Mouse (Mus musculus) MEL (cell line): ENCODE results near the gene Fancc. TPM values are rescaled to one million over a fixed set of nuclear protein-coding genes. Genes with fewer than 3 reads are reported as not detected.

ENCODE experiments used
- DNase-seq: peaks from one replicate; pipeline ENCODE4 v3.0.0; 2011; ENCODE audit warnings: low read depth, low spot score
- H3K27ac ChIP-seq: 2 replicates; pipeline ENCODE4 v1.5.1; 2012; ENCODE audit warnings: low read depth, mild to moderate bottlenecking, control low read depth, low read length, moderate library complexity; ENCODE audit not compliant: control insufficient read depth
- H3K27me3 ChIP-seq, 2 experiments: fragments of 150-350 bp in 1 of 2; sonication (generic) in 1 of 2; 2 replicates each; pipeline ENCODE4 v1.6.1; 2012; ENCODE audit warnings: low read length in 2 of 2, mild to moderate bottlenecking in 2 of 2, improper control_type of control experiment in 1 of 2, moderate library complexity in 1 of 2; ENCODE audit not compliant: insufficient read depth in 2 of 2, control insufficient read depth in 1 of 2
- H3K36me3 ChIP-seq, 2 experiments: 2 replicates each; pipeline ENCODE4 v1.6.1; 2012 to 2014; ENCODE audit warnings: low read length in 2 of 2, improper control_type of control experiment in 1 of 2, inconsistent platforms in 1 of 2, mild to moderate bottlenecking in 1 of 2; ENCODE audit not compliant: insufficient read depth in 2 of 2, control insufficient read depth in 1 of 2
- H3K4me1 ChIP-seq, 2 experiments: fragments of 150-350 bp in 1 of 2; sonication (generic) in 1 of 2; 2 replicates each; pipeline ENCODE4 v1.6.1; 2012; ENCODE audit warnings: low read length in 2 of 2, improper control_type of control experiment in 1 of 2, mild to moderate bottlenecking in 1 of 2; ENCODE audit not compliant: insufficient read depth in 2 of 2, control insufficient read depth in 1 of 2
- H3K4me3 ChIP-seq, 2 experiments: fragments of 150-350 bp in 1 of 2; sonication (generic) in 1 of 2; 2 replicates each; pipeline ENCODE4 v1.5.1; 2012; ENCODE audit warnings: low read depth in 2 of 2, low read length in 2 of 2, mild to moderate bottlenecking in 2 of 2, moderate library complexity in 2 of 2, control low read depth in 1 of 2, improper control_type of control experiment in 1 of 2; ENCODE audit not compliant: control insufficient read depth in 1 of 2, insufficient read depth in 1 of 2
- H3K79me2 ChIP-seq: 2 replicates; pipeline ENCODE4 v1.6.1; 2012; ENCODE audit warnings: mild to moderate bottlenecking, low read length, moderate library complexity; ENCODE audit not compliant: control insufficient read depth, poor library complexity, insufficient read depth
- H3K9ac ChIP-seq: 2 replicates; pipeline ENCODE4 v1.6.1; 2012; ENCODE audit warnings: low read depth, mild to moderate bottlenecking, control low read depth, low read length, moderate library complexity; ENCODE audit not compliant: control insufficient read depth, poor library complexity, severe bottlenecking
- H3K9me3 ChIP-seq: fragments of 150-350 bp; sonication (generic); replicated peaks from 2 replicates; pipeline ENCODE4 v1.6.1; 2012; ENCODE audit warnings: mild to moderate bottlenecking, low read length, improper control_type of control experiment, moderate library complexity; ENCODE audit not compliant: insufficient read depth
- BHLHE40 ChIP-seq: IDR thresholded peaks from 2 replicates; pipeline ENCODE4 v1.6.1; 2012; ENCODE audit warnings: low read depth, mild to moderate bottlenecking, inconsistent platforms, low read length, improper control_type of control experiment, borderline replicate concordance
- CHD1 ChIP-seq: IDR thresholded peaks from 2 replicates; pipeline ENCODE4 v1.6.1; 2012; ENCODE audit warnings: low read depth, mild to moderate bottlenecking, inconsistent platforms, low read length, improper control_type of control experiment
- CTCF ChIP-seq, 3 experiments: IDR thresholded peaks in 2 of 3; conservative IDR thresholded peaks in 1 of 3; 2 replicates each; pipeline ENCODE4 v1.5.1; 2011 to 2012; ENCODE audit warnings: low read length in 3 of 3, low read depth in 2 of 3, mild to moderate bottlenecking in 2 of 3, improper control_type of control experiment in 1 of 3, inconsistent platforms in 1 of 3, mixed read lengths in 1 of 3, moderate library complexity in 1 of 3; ENCODE audit not compliant: control insufficient read depth in 1 of 3, insufficient read depth in 1 of 3, poor library complexity in 1 of 3, severe bottlenecking in 1 of 3
- ELF1 ChIP-seq: IDR thresholded peaks from 2 replicates; pipeline ENCODE4 v1.6.1; 2014; ENCODE audit warnings: low read depth, mild to moderate bottlenecking, inconsistent platforms, low read length, improper control_type of control experiment, moderate library complexity
- EP300 ChIP-seq, 2 experiments: IDR thresholded peaks; 2 replicates each; pipeline ENCODE4 v1.6.1; 2011; ENCODE audit warnings: improper control_type of control experiment in 2 of 2, low read length in 2 of 2, low read depth in 1 of 2, mild to moderate bottlenecking in 1 of 2
- HCFC1 ChIP-seq: IDR thresholded peaks from 2 replicates; pipeline ENCODE4 v1.6.1; 2012; ENCODE audit warnings: low read depth, mild to moderate bottlenecking, inconsistent platforms, low read length, improper control_type of control experiment, moderate library complexity
- JUND ChIP-seq: IDR thresholded peaks from 2 replicates; pipeline ENCODE4 v1.6.1; 2011; ENCODE audit warnings: low read depth, mild to moderate bottlenecking, improper control_type of control experiment, low read length
- KAT2A ChIP-seq: conservative IDR thresholded peaks from 2 replicates; pipeline ENCODE4 v1.6.1; 2012; ENCODE audit warnings: low read depth, low read length, improper control_type of control experiment, inconsistent platforms
- MAFK ChIP-seq: IDR thresholded peaks from 2 replicates; pipeline ENCODE4 v1.6.1; 2011; ENCODE audit warnings: low read depth, mild to moderate bottlenecking, low read length, improper control_type of control experiment, borderline replicate concordance
- MAX ChIP-seq: IDR thresholded peaks from 2 replicates; pipeline ENCODE4 v1.6.1; 2011; ENCODE audit warnings: low read length, improper control_type of control experiment
- MAZ ChIP-seq: IDR thresholded peaks from 2 replicates; pipeline ENCODE4 v1.6.1; 2012; ENCODE audit warnings: low read depth, mild to moderate bottlenecking, inconsistent platforms, low read length, improper control_type of control experiment
- MEF2A ChIP-seq: IDR thresholded peaks from 2 replicates; pipeline ENCODE4 v1.6.1; 2014; ENCODE audit warnings: low read depth, mild to moderate bottlenecking, inconsistent platforms, low read length, improper control_type of control experiment; ENCODE audit not compliant: poor library complexity, insufficient replicate concordance, severe bottlenecking; ENCODE audit errors: extremely low read depth
- MXI1 ChIP-seq: IDR thresholded peaks from 2 replicates; pipeline ENCODE4 v1.6.1; 2011; ENCODE audit warnings: mild to moderate bottlenecking, low read depth, low read length, improper control_type of control experiment
- MYC ChIP-seq: IDR thresholded peaks from 2 replicates; pipeline ENCODE4 v1.6.1; 2011; ENCODE audit warnings: low read depth, mild to moderate bottlenecking, low read length, improper control_type of control experiment, moderate library complexity
- NELFE ChIP-seq: IDR thresholded peaks from 2 replicates; pipeline ENCODE4 v1.6.1; 2011; ENCODE audit warnings: low read depth, low read length, improper control_type of control experiment
- POLR2A ChIP-seq, 2 experiments: IDR thresholded peaks; 2 replicates each; pipeline ENCODE4 v1.6.1; 2011 to 2012; ENCODE audit warnings: low read length in 2 of 2, mild to moderate bottlenecking in 2 of 2, control low read depth in 1 of 2, improper control_type of control experiment in 1 of 2, low read depth in 1 of 2, moderate library complexity in 1 of 2; ENCODE audit not compliant: control insufficient read depth in 1 of 2, insufficient read depth in 1 of 2, poor library complexity in 1 of 2
- POLR2AphosphoS2 ChIP-seq: IDR thresholded peaks from 2 replicates; pipeline ENCODE4 v1.6.1; 2011; ENCODE audit warnings: low read length, improper control_type of control experiment
- RCOR1 ChIP-seq: IDR thresholded peaks from 2 replicates; pipeline ENCODE4 v1.6.1; 2012; ENCODE audit warnings: low read depth, mild to moderate bottlenecking, inconsistent platforms, low read length, improper control_type of control experiment
- TAL1 ChIP-seq: IDR thresholded peaks from 2 replicates; pipeline ENCODE4 v1.6.1; 2012; ENCODE audit warnings: mild to moderate bottlenecking, inconsistent platforms, low read length, moderate library complexity, mixed read lengths
- TBP ChIP-seq: IDR thresholded peaks from 2 replicates; pipeline ENCODE4 v1.8.0; 2011; ENCODE audit warnings: low read depth, low read length, improper control_type of control experiment
- UBTF ChIP-seq: IDR thresholded peaks from 2 replicates; pipeline ENCODE4 v1.6.1; 2012; ENCODE audit warnings: low read depth, mild to moderate bottlenecking, inconsistent platforms, low read length, improper control_type of control experiment, moderate library complexity, borderline replicate concordance; ENCODE audit not compliant: insufficient read depth
- USF1 ChIP-seq: IDR thresholded peaks from 2 replicates; pipeline ENCODE4 v1.6.1; 2014; ENCODE audit warnings: low read depth, mild to moderate bottlenecking, inconsistent platforms, low read length, improper control_type of control experiment, moderate library complexity
- USF2 ChIP-seq, 2 experiments: IDR thresholded peaks; 2 replicates each; pipeline ENCODE4 v1.6.1; 2011 to 2012; ENCODE audit warnings: improper control_type of control experiment in 2 of 2, low read length in 2 of 2, borderline replicate concordance in 1 of 2, inconsistent platforms in 1 of 2, low read depth in 1 of 2, mild to moderate bottlenecking in 1 of 2; ENCODE audit not compliant: insufficient read depth in 1 of 2
- ZC3H11A ChIP-seq: IDR thresholded peaks from 2 replicates; pipeline ENCODE4 v1.6.1; 2012; ENCODE audit warnings: low read depth, mild to moderate bottlenecking, inconsistent platforms, low read length, improper control_type of control experiment
- ZKSCAN1 ChIP-seq: IDR thresholded peaks from 2 replicates; pipeline ENCODE4 v1.6.1; 2012; ENCODE audit warnings: low read depth, mild to moderate bottlenecking, inconsistent platforms, low read length, improper control_type of control experiment, moderate library complexity
- ZMIZ1 ChIP-seq: IDR thresholded peaks from 2 replicates; pipeline ENCODE4 v1.6.1; 2012; ENCODE audit warnings: low read depth, mild to moderate bottlenecking, inconsistent platforms, low read length, improper control_type of control experiment, moderate library complexity
- ZNF384 ChIP-seq: IDR thresholded peaks from 2 replicates; pipeline ENCODE4 v1.6.1; 2012; ENCODE audit warnings: low read depth, mild to moderate bottlenecking, inconsistent platforms, low read length, improper control_type of control experiment
- polyA plus RNA-seq, 2 experiments: library from polyadenylated mRNA; stranded (reverse) in 1 of 2; unstranded in 1 of 2; fragments of >175 nt in 1 of 2; fragments of >200 nt in 1 of 2; gene quantifications; 2 replicates each; pipeline versions ENCODE4 v1.2.1 to v1.2.4; 2012; ENCODE audit warnings: low replicate concordance in 2 of 2, low read depth in 1 of 2; ENCODE audit not compliant: insufficient read length in 2 of 2, insufficient read depth in 1 of 2, missing spikeins in 1 of 2
- total RNA-seq: library from RNA; depleted of rRNA; stranded (reverse); fragments of 300-350 nt; gene quantifications from 2 replicates; pipeline ENCODE4 v1.2.3, GENCODE M21; 2012

The Fancc gene
- total and polyA plus RNA-seq, 3 experiments = 4.0 to 5.5 TPM; not detected in 1

DNA sequence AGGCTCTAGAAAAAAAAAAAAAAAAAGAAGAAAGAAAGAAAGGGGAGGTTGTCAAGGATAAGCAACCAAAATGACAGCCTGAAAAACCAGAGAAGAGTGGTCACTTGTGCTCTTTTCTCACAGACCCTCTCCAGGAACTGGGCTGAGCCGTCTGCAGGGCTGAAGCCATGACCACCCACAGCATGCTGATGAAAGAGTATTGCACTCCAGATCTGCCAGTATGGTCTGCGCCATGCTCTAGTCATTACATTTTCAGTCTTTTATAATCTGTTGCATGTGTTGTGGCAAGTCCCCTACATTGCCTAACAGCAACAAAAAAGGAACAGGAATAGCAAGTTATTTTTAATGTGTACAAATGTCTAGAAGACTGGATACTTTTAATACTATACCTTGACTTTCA is 114.9 kb downstream of the Fancc start:
- H3K36me3 ChIP-seq = no peaks in the 10 kb centered on the region
- DNase-seq = no peak
- H3K9me3 ChIP-seq = no peaks in the 10 kb centered on the region
- H3K4me1 ChIP-seq = no peaks in the 10 kb centered on the region
- no peaks in the 10 kb centered on the region for H3K79me2 ChIP-seq
- H3K27ac ChIP-seq = no peak overlapping the region
- no peaks in the 10 kb centered on the region for H3K27me3 ChIP-seq
- no peak overlapping the region for H3K4me3 ChIP-seq
- H3K9ac ChIP-seq = no peak overlapping the region
- TF ChIP-seq USF1 (no peak), ZC3H11A (no peak), MAX (no peak), TBP (no peak), ZKSCAN1 (no peak), ZNF384 (no peak), TAL1 (no peak), ZMIZ1 (no peak), POLR2AphosphoS2 (no peak), POLR2A (IDR thresholded peaks at IDR 0.05; ENCODE audit: control insufficient read depth in 1 of 2, insufficient read depth in 1 of 2, low read depth in 1 of 2, low read length in 2 of 2, poor library complexity in 1 of 2) (no peak), BHLHE40 (no peak), RCOR1 (no peak), USF2 (IDR thresholded peaks at IDR 0.05; ENCODE audit: borderline replicate concordance in 1 of 2, insufficient read depth in 1 of 2, low read depth in 1 of 2, low read length in 2 of 2) (no peak), CHD1 (no peak)

DNA sequence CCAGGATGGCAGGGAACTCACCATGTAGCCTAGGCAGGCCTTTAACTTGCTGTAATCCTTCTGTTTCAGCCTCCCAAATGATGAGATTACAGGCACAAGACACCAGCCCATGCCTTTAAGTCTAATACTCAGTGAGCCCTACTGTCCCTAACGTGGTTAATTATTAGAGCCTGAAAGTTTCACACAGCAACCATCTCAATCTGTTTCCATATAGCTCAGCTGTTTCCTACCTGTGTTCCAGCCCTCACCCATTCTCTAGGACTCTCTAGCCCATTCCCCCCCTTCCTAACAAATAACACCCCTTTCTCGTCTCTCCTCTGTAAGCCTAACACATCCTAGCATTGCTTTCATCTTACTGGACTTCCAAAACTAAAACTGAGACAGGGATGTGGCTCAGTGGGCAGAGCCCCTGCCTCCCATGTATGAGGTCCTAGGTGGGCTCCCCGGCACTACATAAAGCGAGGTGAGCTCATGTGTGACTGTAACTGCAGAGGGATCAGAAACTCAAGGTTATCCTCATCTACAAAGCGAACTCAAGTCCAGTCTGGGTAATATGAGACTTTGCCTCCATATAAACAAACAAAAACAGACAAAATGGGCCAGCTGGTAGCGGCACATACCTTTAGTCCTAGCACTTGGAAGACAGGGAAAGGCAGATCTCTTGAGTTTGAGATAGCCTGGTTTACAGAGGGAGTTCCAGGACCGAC is 123.5 kb downstream of the Fancc start:
- no peaks in the 10 kb centered on the region for H3K9me3 ChIP-seq
- H3K27ac ChIP-seq = no peak overlapping the region
- TF ChIP-seq NELFE (no peak), JUND (no peak), MEF2A (no peak), MAFK (no peak), MAZ (no peak), ELF1 (no peak), MXI1 (no peak), ZNF384 (no peak), ZC3H11A (no peak), UBTF (no peak), HCFC1 (no peak), CTCF (IDR thresholded peaks at IDR 0.05 in 2 of 3, conservative IDR thresholded peaks at IDR 0.05 in 1 of 3; ENCODE audit: control insufficient read depth in 1 of 3, insufficient read depth in 1 of 3, low read depth in 2 of 3, low read length in 3 of 3, poor library complexity in 1 of 3, severe bottlenecking in 1 of 3) (no peak), TBP (no peak), EP300 (IDR thresholded peaks at IDR 0.05; ENCODE audit: low read depth in 1 of 2, low read length in 2 of 2) (no peak), KAT2A (no peak), POLR2AphosphoS2 (no peak), POLR2A (IDR thresholded peaks at IDR 0.05; ENCODE audit: control insufficient read depth in 1 of 2, insufficient read depth in 1 of 2, low read depth in 1 of 2, low read length in 2 of 2, poor library complexity in 1 of 2) (no peak), MYC (no peak)
- H3K36me3 ChIP-seq = no peaks in the 10 kb centered on the region; a peak in 1 of 4 replicates
- H3K9ac ChIP-seq = no peak overlapping the region
- H3K4me1 ChIP-seq = no peaks in the 10 kb centered on the region
- H3K79me2 ChIP-seq = no peaks in the 10 kb centered on the region
- no peaks in the 10 kb centered on the region for H3K27me3 ChIP-seq
- DNase-seq = no peak
- no peak overlapping the region for H3K4me3 ChIP-seq
